Mouse (Mus musculus): ENCODE measurements around the gene Foxo1.

The Foxo1 gene

DNA sequence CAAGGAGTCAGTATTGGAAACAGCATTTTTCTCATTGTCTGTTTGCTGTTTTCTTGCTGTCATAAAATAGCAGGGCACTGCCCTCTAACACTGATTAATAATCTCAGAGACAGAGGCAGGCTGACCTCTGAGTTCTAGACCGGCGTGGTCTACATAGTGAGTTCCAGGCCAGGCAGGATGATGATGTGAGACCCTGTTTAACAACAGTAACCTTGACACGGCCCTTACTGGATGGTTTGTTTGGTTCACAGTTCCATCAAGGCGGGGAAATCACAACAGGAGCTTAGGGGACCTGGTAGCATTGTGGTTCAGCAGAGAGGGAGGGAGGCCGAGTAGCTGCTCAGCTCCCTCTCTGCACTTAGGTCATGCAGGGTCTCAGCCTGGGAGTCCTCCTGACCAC is 25.8 kb downstream of the Foxo1 start:
- in situ Hi-C loops (cut with MboI; ENCODE audit: low pct_unique_long_range_greater_than_20kb in 1 of 2, low sequenced_read_pairs in 2 of 2, unreplicated experiment in 1 of 2), result no loop called here

DNA sequence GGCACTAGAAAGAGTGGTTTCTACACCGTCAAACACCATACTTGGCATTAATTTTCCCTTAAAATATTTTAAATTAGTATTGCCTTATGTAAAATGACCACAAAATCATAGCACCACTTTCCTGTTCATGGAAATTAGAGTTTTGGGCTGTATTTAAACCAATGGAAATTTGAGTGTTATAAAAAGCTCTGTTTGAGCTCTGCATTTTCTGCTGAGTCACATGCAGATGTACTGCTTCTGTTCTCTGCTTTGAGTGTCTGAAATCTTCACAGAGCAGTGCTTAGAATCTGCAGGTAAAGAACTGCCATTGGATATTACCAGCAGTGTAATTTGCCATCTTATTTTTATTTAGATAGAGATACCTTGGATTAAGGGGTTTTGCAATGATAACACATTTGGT is 27.6 kb downstream of the Foxo1 start:
- in situ Hi-C loops (cut with MboI; ENCODE audit: low pct_unique_long_range_greater_than_20kb in 1 of 2, low sequenced_read_pairs in 2 of 2, unreplicated experiment in 1 of 2), result no loop called here

GRCm38 (mm10) chr3:52296224-52296760 is 28.2 kb downstream of the Foxo1 start:
- in situ Hi-C loops (cut with MboI; ENCODE audit: low pct_unique_long_range_greater_than_20kb in 1 of 2, low sequenced_read_pairs in 2 of 2, unreplicated experiment in 1 of 2), result no loop called here

GRCm38 (mm10) chr3:52297291-52298018 is 29.3 kb downstream of the Foxo1 start:
- in situ Hi-C loops (cut with MboI; ENCODE audit: low pct_unique_long_range_greater_than_20kb in 1 of 2, low sequenced_read_pairs in 2 of 2, unreplicated experiment in 1 of 2), result no loop called here

DNA sequence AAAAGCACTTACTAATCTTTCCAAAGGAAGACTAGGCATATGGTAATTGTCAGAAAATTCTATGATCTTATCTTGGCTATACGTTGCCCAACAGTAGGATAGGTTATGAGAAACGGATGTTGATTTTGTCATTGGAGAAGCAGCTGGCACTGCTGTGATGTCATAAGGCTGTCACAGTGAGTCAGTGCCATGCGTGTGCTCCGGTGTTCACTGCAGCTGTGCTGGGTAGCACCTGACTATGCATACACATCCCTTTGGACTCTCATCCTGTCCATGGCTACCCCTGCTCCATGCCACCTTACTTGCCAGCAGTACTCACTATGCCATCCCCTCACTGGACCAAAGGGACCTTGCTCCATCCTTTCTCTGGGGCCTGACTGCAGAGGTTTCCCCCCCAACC is 30.5 kb downstream of the Foxo1 start:
- in situ Hi-C loops (cut with MboI; ENCODE audit: low pct_unique_long_range_greater_than_20kb in 1 of 2, low sequenced_read_pairs in 2 of 2, unreplicated experiment in 1 of 2), result no loop called here

GRCm38 (mm10) chr3:52299376-52299775 is 31.2 kb downstream of the Foxo1 start:
- in situ Hi-C loops (cut with MboI; ENCODE audit: low pct_unique_long_range_greater_than_20kb in 1 of 2, low sequenced_read_pairs in 2 of 2, unreplicated experiment in 1 of 2), result no loop called here

- in situ Hi-C loops (cut with MboI; ENCODE audit: low pct_unique_long_range_greater_than_20kb in 1 of 2, low sequenced_read_pairs in 2 of 2, unreplicated experiment in 1 of 2), result no loop called here
Measured at GRCm38 (mm10) chr3:52300517-52300916, 32.4 kb downstream of the Foxo1 start.

- in situ Hi-C loops (cut with MboI; ENCODE audit: low pct_unique_long_range_greater_than_20kb in 1 of 2, low sequenced_read_pairs in 2 of 2, unreplicated experiment in 1 of 2), result no loop called here
Measured at GRCm38 (mm10) chr3:52303301-52303700, 35.2 kb downstream of the Foxo1 start.

DNA sequence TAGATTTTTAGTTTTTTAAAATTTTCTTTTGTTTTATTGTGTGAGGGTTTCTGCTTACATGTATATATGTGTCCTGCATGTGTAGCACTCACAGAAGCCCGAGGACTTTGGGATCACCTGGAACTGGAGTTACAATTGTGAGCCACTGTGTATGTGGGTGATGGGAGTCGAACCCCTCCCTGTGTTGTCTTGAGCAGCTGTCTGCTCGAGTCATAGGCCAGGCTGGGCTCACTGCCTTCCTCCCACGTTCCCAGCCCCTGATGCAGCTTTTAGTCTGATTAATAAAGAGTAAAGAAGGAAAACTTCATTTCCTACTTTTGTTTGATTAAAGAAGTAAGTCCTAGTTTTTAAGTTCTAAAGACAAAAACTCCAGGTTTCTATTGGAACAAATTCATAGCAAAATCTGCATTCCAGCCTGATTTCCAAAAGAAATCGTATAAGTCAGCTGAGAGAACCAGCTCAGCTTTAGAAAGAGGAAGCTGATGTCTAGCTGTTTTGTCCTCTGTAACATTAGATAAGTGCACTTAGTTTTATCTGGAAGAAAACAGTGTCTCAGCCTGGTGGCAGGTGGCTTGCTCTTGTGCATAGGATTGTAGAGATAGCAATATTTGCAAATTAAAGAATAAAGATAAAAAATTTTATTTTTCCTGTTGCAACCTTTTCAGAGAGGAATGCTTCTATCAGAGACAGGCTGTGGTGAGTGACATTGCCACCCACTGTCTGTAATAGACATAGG is 40.6 kb downstream of the Foxo1 start:
- in situ Hi-C loops (cut with MboI; ENCODE audit: low pct_unique_long_range_greater_than_20kb in 1 of 2, low sequenced_read_pairs in 2 of 2, unreplicated experiment in 1 of 2), result no loop called here

- in situ Hi-C loops (cut with MboI; ENCODE audit: low pct_unique_long_range_greater_than_20kb in 1 of 2, low sequenced_read_pairs in 2 of 2, unreplicated experiment in 1 of 2), result no loop called here
Measured at GRCm38 (mm10) chr3:52320516-52321270, 52.6 kb downstream of the Foxo1 start.

- in situ Hi-C loops (cut with MboI; ENCODE audit: low pct_unique_long_range_greater_than_20kb in 1 of 2, low sequenced_read_pairs in 2 of 2, unreplicated experiment in 1 of 2), result no loop called here
Measured at GRCm38 (mm10) chr3:52322401-52323385, 54.6 kb downstream of the Foxo1 start.

GRCm38 (mm10) chr3:52325006-52325405 is 56.9 kb downstream of the Foxo1 start:
- in situ Hi-C loops (cut with MboI; ENCODE audit: low pct_unique_long_range_greater_than_20kb in 1 of 2, low sequenced_read_pairs in 2 of 2, unreplicated experiment in 1 of 2), result no loop called here

DNA sequence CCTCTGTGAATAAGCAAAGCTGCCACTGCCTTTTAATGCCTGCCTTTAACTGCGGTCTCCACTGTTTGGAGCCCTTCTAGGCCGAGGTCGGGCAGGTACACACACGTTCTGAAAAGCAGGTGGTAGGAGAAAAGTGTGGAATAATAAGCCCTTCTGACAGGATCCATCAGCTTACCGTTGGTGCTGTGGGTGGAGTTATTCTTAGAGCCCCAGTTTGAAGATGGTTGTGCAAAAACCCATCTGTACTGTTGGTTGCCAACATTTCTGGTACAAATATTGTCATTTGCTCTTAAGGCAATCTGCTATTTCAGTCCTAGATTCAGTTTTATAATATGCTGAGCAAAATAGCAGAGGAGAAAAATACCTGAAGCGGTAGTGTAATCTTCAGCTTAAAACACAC is 58.6 kb downstream of the Foxo1 start:
- in situ Hi-C loops (cut with MboI; ENCODE audit: low pct_unique_long_range_greater_than_20kb in 1 of 2, low sequenced_read_pairs in 2 of 2, unreplicated experiment in 1 of 2), result no loop called here

DNA sequence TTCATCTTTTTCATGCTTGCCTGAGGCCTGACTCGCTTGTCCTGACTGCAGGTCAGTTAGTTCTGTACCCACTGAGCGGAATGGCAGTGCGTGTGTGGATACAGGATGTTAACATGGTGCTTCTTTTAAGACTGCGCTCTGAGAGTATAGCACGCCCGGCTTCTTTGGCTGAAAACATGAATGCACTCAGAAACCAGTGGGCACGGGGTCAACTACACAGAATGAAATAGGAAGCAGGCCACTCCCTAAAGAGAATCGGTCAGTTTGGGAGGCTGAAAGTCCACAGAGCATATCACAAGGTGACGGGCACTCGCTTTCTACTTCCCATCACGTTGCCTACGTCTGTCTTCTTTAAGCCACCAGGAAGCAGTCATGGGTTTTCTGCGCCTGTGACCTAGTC is 59.0 kb downstream of the Foxo1 start:
- in situ Hi-C loops (cut with MboI; ENCODE audit: low pct_unique_long_range_greater_than_20kb in 1 of 2, low sequenced_read_pairs in 2 of 2, unreplicated experiment in 1 of 2), result no loop called here

- in situ Hi-C loops (cut with MboI; ENCODE audit: low pct_unique_long_range_greater_than_20kb in 1 of 2, low sequenced_read_pairs in 2 of 2, unreplicated experiment in 1 of 2), result no loop called here
Measured at GRCm38 (mm10) chr3:52331709-52332108, 63.6 kb downstream of the Foxo1 start.

GRCm38 (mm10) chr3:52338761-52339160 is 70.6 kb downstream of the Foxo1 start:
- in situ Hi-C loops (cut with MboI; ENCODE audit: low pct_unique_long_range_greater_than_20kb in 1 of 2, low sequenced_read_pairs in 2 of 2, unreplicated experiment in 1 of 2), result no loop called here

- in situ Hi-C loops (cut with MboI; ENCODE audit: low pct_unique_long_range_greater_than_20kb in 1 of 2, low sequenced_read_pairs in 2 of 2, unreplicated experiment in 1 of 2), result no loop called here
Measured at GRCm38 (mm10) chr3:52340336-52341034, 72.3 kb downstream of the Foxo1 start.

DNA sequence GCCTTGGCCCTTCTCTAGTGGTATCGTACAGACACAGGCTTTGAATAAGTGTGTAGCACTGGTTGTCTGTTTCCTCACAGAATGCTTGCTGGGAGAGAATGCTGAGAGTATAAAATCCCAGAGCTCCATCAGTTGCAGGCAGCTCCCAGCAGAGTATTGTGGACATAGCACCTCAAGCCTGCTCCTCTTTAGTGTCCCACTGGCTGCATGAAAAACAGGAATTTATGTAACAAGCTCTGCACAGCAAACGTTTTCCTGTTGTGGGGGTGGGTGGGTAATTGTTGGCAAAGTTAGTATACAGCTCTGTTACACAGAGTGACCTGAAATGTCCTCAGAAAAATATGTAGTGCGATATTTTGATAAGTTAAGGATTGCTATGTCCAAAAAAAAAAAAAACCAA is 74.1 kb downstream of the Foxo1 start:
- in situ Hi-C loops (cut with MboI; ENCODE audit: low pct_unique_long_range_greater_than_20kb in 1 of 2, low sequenced_read_pairs in 2 of 2, unreplicated experiment in 1 of 2), result no loop called here

Measured in mouse embryonic stem cell (cell line).